Mouse (Mus musculus): ENCODE results near the gene Eps8l2. TPM values are rescaled to one million over a fixed set of nuclear protein-coding genes. Genes with fewer than 3 reads are reported as not detected.
A peak's percentile ranks its signal among the peaks of the same experiment; 100 is the strongest.

Eps8l2 gene
- total RNA-seq, 4 experiments from 2014 or later = 3.6 to 7.2 (median 6.4) TPM

GRCm38 (mm10) chr7:141364349-141365048 lies 25.8 kb downstream of the Eps8l2 start:
- no peak for DNase-seq (ENCODE audit: low spot score in 2 of 2)

GRCm38 (mm10) chr7:141365049-141365445 lies 26.4 kb downstream of the Eps8l2 start:
- DNase-seq (ENCODE audit: low spot score in 2 of 2) = peak; percentile 29 to 51

- no peak for DNase-seq (ENCODE audit: low spot score in 2 of 2)
Observed at GRCm38 (mm10) chr7:141367358-141367757, 28.7 kb downstream of the Eps8l2 start.

DNA sequence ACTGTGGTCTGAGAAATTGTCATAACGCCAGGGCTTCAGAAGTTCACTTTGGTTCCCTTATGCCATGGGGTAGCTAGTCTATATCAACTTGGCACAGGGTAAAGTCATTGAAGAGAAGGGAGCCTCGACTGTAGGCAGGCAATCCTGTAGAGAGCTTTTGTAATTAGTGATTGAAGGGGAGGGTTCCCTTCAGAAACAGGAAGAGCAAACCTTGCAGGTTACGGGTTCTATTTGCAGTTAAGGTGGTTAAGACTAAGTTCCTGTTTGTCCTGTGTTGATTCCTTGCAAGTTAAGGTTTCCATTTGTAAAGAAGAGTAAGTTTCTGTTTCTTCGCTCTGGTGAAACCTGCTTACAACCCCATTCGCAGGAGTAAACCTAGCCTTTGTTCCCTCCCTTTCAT lies 31.2 kb downstream of the Eps8l2 start:
- no peak for DNase-seq (ENCODE audit: low spot score in 2 of 2)

DNA sequence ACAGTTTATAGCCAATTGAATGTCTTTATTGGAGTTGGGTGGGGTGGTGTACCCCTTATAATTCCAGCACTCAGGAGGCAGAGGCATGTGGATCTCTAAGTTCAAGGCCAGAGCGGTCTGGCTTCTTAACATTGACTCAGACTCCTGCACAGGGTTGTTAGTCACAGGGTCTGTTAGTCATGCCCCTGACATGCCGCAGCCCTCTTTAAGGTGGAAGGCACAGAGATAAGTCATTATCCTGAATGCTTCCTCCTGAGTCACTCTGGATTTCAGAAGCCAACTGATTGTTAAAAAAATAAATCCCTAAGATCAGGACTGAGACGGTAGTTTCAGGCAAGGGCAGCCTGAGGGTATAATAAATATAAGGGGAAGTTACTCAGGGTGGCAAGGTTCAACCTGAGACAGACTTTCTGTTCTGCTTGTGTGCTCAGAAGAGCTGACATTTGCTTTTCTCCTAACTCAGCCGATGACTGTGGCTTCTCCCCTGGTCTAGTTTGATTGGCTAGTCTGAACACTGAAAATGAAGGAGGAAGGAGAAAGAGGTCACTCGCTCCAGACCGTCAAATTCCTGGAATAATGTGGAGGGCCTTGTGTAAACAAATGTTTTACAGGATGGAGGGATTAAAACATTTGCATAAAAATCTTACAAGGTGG lies 33.4 kb downstream of the Eps8l2 start:
- DNase-seq (ENCODE audit: low spot score in 2 of 2) = no peak

GRCm38 (mm10) chr7:141373611-141374010 lies 34.9 kb downstream of the Eps8l2 start:
- no peak for DNase-seq (ENCODE audit: low spot score in 2 of 2)

DNA sequence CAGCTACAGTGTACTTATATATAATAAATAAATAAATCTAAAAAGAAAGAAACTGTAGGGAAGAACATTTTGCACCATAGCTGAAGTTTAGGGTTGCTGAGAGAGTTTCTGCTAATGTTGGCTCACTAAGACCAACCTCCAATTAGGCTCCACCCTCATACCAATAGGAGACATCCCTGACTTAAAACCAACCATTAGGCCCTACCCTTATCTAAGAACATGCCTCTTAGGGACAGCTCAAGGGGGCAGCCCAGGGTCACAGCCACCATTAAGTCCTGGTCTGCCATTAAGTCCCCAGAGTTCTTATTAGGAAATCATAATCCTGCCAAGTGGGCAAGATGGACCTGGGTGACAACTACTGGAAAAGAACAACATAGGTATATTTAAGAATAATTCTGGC lies 35.7 kb downstream of the Eps8l2 start:
- no peak for DNase-seq (ENCODE audit: low spot score in 2 of 2)

GRCm38 (mm10) chr7:141379584-141379983 lies 40.9 kb downstream of the Eps8l2 start:
- no peak for DNase-seq (ENCODE audit: low spot score in 2 of 2)

DNA sequence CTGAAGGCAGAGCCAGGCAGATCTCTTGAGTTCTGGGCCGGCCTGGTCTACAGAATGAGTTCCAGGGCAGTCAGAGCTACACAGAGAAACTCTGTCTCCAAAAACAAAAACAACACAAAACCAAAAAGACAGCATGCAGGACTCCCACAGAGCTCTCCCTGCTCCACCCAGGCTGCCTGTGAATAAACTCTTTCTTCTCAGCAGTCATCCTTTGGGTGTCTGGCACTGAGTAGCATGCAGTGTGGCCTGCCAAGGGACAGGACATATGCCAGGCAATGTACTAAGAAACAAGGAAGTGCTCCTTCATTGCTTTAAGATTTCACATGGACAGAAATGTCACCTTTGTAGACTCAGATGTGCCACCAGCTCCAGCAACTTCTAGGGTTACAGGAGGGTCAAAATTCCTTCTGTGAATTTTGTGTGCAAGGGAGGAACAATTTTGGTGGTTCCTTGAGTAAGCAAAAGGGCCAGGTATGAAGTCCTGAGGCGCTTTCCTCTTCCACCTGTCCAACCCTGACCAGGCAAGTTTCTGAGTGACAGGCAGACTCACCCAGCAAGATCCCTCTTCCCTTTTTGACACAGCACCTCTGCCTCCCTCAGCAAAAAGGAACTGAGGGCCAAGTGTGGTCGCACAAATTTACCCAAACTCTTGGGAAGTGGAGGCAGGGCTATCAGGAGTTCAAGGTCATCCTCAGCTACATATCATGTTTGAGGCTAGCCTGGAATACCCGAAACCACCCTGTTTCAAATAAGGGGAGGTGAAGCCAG lies 42.6 kb downstream of the Eps8l2 start:
- DNase-seq (ENCODE audit: low spot score in 2 of 2) = peak in 1 of 2 experiments; percentile 42

- no peak for DNase-seq (ENCODE audit: low spot score in 2 of 2)
Observed at GRCm38 (mm10) chr7:141387807-141388486, 49.3 kb downstream of the Eps8l2 start.

GRCm38 (mm10) chr7:141388487-141389109 lies 49.9 kb downstream of the Eps8l2 start:
- DNase-seq (ENCODE audit: low spot score in 2 of 2) = no peak

- no peak for DNase-seq (ENCODE audit: low spot score in 2 of 2)
Observed at GRCm38 (mm10) chr7:141390326-141391259, 51.9 kb downstream of the Eps8l2 start.

DNA sequence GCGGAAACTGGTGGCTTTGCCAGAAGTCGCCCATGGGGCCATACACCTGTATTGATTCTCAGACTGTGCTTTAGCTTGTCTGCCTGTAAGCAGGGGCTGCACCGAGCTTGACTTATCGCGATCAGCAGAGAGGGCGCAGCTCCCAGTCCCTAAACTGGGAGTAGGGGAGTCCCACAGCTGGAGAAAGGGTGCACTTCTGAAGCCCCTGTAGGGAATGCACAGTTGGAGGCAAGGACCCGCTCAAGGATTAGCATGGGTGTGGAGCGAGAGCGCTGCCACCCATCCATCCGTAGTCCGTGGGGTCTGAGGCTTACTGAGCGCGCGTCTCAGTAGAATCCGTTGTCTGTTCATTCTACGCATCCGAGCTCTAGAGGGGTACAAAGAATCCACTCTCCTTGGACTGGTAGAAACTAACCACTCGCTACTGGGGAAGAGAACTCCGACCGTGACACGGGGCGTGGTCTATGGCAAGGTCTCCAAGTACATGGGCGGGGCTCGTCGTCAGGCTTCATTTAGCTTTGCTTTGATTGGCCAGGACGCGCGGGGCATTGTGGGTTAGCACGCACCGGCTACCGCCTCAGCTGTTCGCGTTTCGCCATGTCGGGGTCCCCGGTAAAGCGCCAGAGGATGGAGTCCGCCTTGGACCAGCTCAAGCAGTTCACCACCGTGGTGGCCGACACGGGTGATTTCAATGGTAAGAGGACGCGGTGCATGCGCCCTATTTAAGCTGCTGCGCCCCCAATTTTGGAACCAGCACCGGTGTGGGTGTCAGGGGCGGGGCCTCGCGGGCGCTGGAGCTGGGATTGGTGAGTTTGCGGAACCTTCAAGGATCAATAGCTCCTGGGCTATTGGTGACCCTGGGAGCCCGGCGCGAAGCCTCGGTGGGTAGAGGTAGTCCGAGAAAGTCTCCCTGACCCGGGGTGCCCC lies 53.2 kb downstream of the Eps8l2 start, which contains the start of gene Taldo1:
TSS of gene Taldo1 (plus strand) at position 575 of the 927 bp plus-strand sequence.
- DNase-seq (ENCODE audit: low spot score in 2 of 2) = peak; percentile 93 to 95

DNA sequence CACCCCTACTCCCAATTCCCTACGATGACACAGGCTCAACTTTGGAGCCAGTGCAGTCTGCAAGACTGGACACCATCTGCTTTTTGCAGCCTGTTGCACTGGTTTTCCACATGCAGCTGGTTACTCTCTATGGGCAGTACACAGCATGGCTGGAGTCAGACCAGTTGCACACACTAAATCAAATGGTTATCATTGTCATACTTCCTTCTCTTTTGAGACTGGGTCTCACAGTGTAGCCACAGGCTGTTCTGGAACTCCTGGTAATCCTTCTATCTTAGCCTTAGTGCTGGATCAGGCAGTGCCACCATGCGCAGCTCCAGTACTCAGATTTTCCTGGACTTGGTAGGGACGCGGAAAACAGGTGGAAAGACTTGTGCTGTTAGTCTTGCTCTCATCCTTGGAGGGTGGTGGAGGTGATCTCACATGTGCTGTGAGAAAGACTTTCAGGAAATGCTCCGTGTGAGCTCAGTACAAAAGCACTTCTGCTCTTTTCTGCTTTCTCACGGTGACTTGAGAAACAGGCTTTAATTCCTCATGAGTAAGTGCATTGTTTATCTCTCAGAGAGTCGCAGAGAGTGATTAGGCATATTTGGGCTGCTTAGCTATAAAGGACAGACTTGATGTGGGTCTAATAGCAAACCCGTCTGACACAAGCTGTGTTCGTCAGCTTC lies 54.0 kb downstream of the Eps8l2 start:
- no peak for DNase-seq (ENCODE audit: low spot score in 2 of 2)

GRCm38 (mm10) chr7:141394158-141394557 lies 55.5 kb downstream of the Eps8l2 start:
- no peak for DNase-seq (ENCODE audit: low spot score in 2 of 2)

DNA sequence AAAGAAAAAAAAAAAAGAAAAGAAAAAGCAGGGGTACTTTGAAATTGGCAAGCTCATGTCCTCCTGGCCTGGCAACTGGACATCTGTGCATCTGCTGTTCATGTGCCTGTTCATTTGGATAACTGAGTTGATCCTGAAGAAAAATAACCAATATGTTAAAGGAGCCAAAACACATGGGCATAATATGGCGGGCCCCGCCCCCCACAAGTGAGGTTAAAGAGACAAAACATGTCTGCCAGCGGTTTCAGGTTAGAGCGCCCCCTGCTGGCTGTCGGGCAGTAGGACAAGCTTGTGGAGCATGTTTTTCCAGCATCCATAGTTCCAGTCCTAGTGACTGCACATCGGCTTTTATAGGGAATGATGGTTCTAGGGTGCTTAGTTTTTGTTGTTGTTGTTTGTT lies 56.1 kb downstream of the Eps8l2 start:
- peak in 1 of 2 experiments; percentile 44 for DNase-seq (ENCODE audit: low spot score in 2 of 2)

DNA sequence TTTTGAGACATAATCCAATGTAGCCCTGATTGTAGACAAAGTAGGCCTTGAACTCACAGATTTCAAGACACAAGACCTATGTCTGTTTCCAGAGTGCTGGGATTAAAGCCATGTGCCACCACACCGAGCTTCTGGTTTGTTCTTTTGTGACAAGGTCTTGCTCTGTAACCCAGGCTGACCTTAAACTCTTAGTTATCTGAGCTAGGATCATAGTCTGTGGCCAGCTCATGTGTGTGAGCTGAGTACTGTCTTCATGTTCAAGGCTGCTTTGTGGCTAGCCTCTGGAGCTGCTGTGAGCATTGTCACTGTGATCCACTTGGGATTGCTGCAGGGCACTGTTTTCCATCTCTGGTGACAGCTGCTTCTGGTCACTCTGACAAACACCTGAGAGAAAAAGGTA lies 56.7 kb downstream of the Eps8l2 start:
- DNase-seq (ENCODE audit: low spot score in 2 of 2) = no peak

DNA sequence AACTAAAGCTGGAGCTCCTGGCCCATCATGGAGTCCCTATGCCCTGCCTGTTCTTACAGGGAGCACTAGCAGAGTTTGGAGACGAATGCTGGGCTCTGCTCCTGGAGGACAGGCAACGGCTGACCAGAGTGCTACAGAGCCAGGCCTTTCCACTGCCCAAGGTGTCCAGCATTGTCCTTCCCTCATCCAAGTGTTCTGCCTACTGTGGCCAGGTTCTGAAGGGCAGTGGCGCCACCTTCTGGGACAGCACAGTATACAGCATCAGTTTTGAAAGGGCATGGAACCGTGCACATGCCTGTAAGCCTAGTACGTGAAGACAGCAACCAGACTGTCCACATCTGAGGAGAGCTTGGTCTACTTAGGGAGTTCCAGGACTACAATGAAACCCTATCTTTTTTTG lies 64.6 kb downstream of the Eps8l2 start:
- no peak for DNase-seq (ENCODE audit: low spot score in 2 of 2)

Data from layer of hippocampus, adult 8-10 months (tissue).